Mouse (Mus musculus): ENCODE data around the gene Naa35. TPM values are rescaled to one million over a fixed set of nuclear protein-coding genes. Genes with fewer than 3 reads are reported as not detected.

Gene Naa35
- polyA plus RNA-seq, 1 experiment from 2014 or later, result 83.5 TPM

GRCm38 (mm10) chr13:59547716-59548115 lies 37.3 kb upstream of the Naa35 start:
- Histone ChIP-seq H3K4me2 (no peak overlapping the region), H3K4me1 (ENCODE audit: insufficient read depth) (peaks cover 21% of the 10 kb centered on the region), H3K9me3 (ENCODE audit: low read depth, low read length) (no peaks in the 10 kb centered on the region), H3K27ac (ENCODE audit: low read depth) (peak overlapping the region; percentile 50; the same call in 1 of the 2 replicates), H3K36me3 (ENCODE audit: insufficient read depth) (no peaks in the 10 kb centered on the region), H3K27me3 (ENCODE audit: insufficient read depth, low read length) (no peaks in the 10 kb centered on the region), H3K4me3 (ENCODE audit: low read depth, low read length) (no peak overlapping the region), H3K9ac (no peak overlapping the region)
- 39% methylated on average over 4 of the region's 4 CpGs for WGBS
- no peak for TF ChIP-seq CTCF (IDR thresholded peaks at IDR 0.05; ENCODE audit: low read depth)
- ATAC-seq (ENCODE audit: insufficient read depth), result peak; percentile 75
- peak; percentile 85 for DNase-seq

DNA sequence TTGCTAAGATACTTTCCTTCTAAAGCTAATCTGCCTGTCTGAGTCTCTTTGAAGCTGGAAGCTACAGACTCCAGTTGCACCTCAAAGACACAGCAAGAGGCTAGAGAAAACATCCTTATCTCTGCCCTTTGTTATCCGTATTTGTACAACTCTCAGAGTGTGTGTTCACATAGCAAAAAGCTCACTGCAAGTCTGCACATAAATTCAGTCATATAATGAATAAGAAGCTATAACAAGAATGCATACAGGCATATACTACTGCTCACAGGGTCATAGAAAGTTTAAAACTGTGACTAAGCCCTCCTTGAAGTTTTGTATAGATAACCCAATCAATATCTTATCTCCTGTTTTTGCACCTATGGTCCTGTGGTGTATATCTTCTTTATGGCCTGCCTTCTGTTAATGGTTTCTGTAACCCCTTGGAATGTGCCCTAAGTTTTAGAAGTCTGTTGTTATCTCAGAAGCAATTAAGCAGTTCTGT lies 35.7 kb upstream of the Naa35 start:
- H3K9me3 ChIP-seq (ENCODE audit: low read depth, low read length), result no peaks in the 10 kb centered on the region
- H3K36me3 ChIP-seq (ENCODE audit: insufficient read depth), result no peaks in the 10 kb centered on the region
- H3K4me2 ChIP-seq, result no peak overlapping the region
- H3K27me3 ChIP-seq (ENCODE audit: insufficient read depth, low read length), result no peaks in the 10 kb centered on the region
- DNase-seq, result no peak
- no peak for ATAC-seq (ENCODE audit: insufficient read depth)
- no peak overlapping the region for H3K9ac ChIP-seq
- WGBS, result 18% methylated on average over 1 of the region's 1 CpGs
- no peak overlapping the region for H3K27ac ChIP-seq (ENCODE audit: low read depth)
- peaks cover 21% of the 10 kb centered on the region for H3K4me1 ChIP-seq (ENCODE audit: insufficient read depth)
- no peak overlapping the region for H3K4me3 ChIP-seq (ENCODE audit: low read depth, low read length)
- no peak for TF ChIP-seq CTCF (IDR thresholded peaks at IDR 0.05; ENCODE audit: low read depth)

DNA sequence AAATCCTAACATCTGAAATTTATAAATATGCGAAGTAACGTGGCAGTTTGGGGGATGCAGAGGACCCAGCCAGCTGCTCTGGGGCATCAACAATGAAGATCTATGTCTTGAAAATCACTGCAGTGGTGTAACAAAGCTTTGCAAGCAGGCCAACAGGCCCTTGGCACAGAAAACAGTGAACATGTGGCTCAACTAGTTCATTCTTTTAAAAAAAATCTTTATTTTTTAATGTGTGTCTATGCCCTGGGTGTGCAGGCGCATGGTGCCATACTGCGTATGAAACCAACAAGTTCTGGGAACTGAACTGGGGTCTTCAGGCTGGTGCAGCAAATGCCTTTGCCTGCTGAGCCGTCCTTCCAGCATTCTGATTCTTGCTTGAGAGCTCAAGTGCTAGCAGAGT lies 32.8 kb upstream of the Naa35 start:
- Histone ChIP-seq H3K27ac (ENCODE audit: low read depth) (no peak overlapping the region), H3K36me3 (ENCODE audit: insufficient read depth) (no peaks in the 10 kb centered on the region), H3K9me3 (ENCODE audit: low read depth, low read length) (no peaks in the 10 kb centered on the region), H3K4me1 (ENCODE audit: insufficient read depth) (peaks cover 14% of the 10 kb centered on the region), H3K4me3 (ENCODE audit: low read depth, low read length) (no peak overlapping the region), H3K4me2 (no peak overlapping the region), H3K9ac (no peak overlapping the region), H3K27me3 (ENCODE audit: insufficient read depth, low read length) (no peaks in the 10 kb centered on the region)
- no peak for TF ChIP-seq CTCF (IDR thresholded peaks at IDR 0.05; ENCODE audit: low read depth)
- WGBS, result 85% methylated on average over 5 of the region's 5 CpGs
- no peak for ATAC-seq (ENCODE audit: insufficient read depth)
- no peak for DNase-seq

GRCm38 (mm10) chr13:59552751-59553150 lies 32.3 kb upstream of the Naa35 start:
- 60% methylated on average over 2 of the region's 2 CpGs for WGBS

DNA sequence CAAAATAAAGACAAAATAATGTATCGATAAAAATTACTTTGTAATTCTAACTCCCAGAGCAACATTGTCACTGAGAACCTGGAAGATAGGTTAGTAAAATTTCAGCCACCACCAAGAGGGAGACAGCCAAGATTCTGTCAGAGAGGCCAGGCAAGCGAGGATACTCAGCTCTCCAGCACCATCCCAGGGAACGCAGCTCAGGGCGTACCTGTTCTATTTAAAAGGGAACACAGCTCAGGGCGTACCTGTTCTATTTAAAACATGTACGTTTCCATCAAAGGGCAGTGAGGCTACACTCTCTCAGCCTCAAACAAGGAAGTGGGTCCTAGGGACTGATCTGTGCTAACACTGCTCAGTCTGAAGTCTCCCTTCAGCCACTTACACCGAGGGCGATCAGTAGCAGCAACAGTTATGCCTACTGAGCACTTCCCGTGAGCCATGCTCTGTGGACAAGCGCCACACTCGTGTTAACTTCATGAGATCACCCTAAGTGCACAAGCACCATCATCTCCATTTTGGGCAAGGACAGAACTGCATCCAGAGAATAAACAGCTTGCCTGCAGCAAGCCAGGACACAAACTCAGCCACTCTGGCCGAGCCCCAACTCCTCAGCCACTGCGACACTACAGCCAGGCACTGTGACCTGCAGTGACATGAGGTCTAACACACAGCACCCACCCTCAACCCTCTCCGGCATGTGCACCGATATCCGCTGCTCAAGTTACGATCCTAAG lies 30.1 kb upstream of the Naa35 start:
- no peak for TF ChIP-seq CTCF (IDR thresholded peaks at IDR 0.05; ENCODE audit: low read depth)
- Histone ChIP-seq H3K27me3 (ENCODE audit: insufficient read depth, low read length) (no peaks in the 10 kb centered on the region), H3K4me1 (ENCODE audit: insufficient read depth) (peaks cover 7% of the 10 kb centered on the region; the same call in 1 of the 2 replicates), H3K9ac (no peak overlapping the region), H3K4me3 (ENCODE audit: low read depth, low read length) (no peak overlapping the region; the same call in 1 of the 2 replicates), H3K4me2 (peak overlapping the region; percentile 90), H3K27ac (ENCODE audit: low read depth) (no peak overlapping the region), H3K36me3 (ENCODE audit: insufficient read depth) (no peaks in the 10 kb centered on the region), H3K9me3 (ENCODE audit: low read depth, low read length) (no peaks in the 10 kb centered on the region)
- no peak for ATAC-seq (ENCODE audit: insufficient read depth)
- no peak for DNase-seq
- WGBS, result 48% methylated on average over 17 of the region's 17 CpGs

More at GRCm38 (mm10) chr13:59552751-59553150, 32.3 kb upstream of the Naa35 start:
- DNase-seq (no peak), ATAC-seq (ENCODE audit: insufficient read depth) (no peak)
- Histone ChIP-seq H3K9ac (no peak overlapping the region), H3K36me3 (ENCODE audit: insufficient read depth) (no peaks in the 10 kb centered on the region), H3K4me3 (ENCODE audit: low read depth, low read length) (no peak overlapping the region), H3K4me2 (no peak overlapping the region), H3K9me3 (ENCODE audit: low read depth, low read length) (no peaks in the 10 kb centered on the region), H3K4me1 (ENCODE audit: insufficient read depth) (peaks cover 11% of the 10 kb centered on the region), H3K27me3 (ENCODE audit: insufficient read depth, low read length) (no peaks in the 10 kb centered on the region), H3K27ac (ENCODE audit: low read depth) (no peak overlapping the region)
- no peak for TF ChIP-seq CTCF (IDR thresholded peaks at IDR 0.05; ENCODE audit: low read depth)

DNA sequence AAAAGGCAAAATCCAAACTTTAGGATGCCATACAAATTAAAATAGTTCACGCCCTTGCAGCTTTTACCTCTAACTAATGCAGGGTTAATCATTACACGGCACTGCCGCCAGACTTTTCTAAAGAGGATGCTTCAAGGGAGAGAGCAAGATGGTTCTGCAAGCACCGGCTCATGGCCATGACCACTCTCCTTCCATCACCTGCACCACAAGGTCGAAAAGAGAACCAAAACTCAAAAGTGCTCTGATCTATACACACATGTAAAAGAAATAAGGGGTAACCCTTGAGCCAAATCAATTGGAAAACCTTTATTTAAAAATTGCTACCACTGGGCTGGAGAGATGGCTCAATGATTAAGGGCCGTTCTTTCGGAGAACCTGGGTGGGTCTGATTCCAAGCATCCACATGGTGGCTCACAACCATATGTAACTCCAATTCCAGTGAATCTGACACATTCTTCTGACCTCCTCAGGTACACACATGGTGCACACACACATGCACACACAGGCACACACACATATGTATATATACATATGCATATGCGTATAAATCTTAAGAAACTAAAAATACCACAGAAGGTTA lies 29.4 kb upstream of the Naa35 start:
- TF ChIP-seq CTCF (IDR thresholded peaks at IDR 0.05; ENCODE audit: low read depth), result no peak
- no peaks in the 10 kb centered on the region for H3K27me3 ChIP-seq (ENCODE audit: insufficient read depth, low read length)
- DNase-seq (no peak), ATAC-seq (ENCODE audit: insufficient read depth) (no peak)
- H3K9ac ChIP-seq, result no peak overlapping the region
- no peaks in the 10 kb centered on the region for H3K36me3 ChIP-seq (ENCODE audit: insufficient read depth)
- no peaks in the 10 kb centered on the region for H3K9me3 ChIP-seq (ENCODE audit: low read depth, low read length)
- H3K4me1 ChIP-seq (ENCODE audit: insufficient read depth), result peaks cover 7% of the 10 kb centered on the region; the same call in 1 of the 2 replicates
- peak overlapping the region; percentile 90 for H3K4me2 ChIP-seq
- 58% methylated on average over 8 of the region's 8 CpGs for WGBS
- peak overlapping the region; percentile 82 for H3K4me3 ChIP-seq (ENCODE audit: low read depth, low read length)
- H3K27ac ChIP-seq (ENCODE audit: low read depth), result no peak overlapping the region

- H3K27ac ChIP-seq (ENCODE audit: low read depth), result peak overlapping the region; percentile 54; the same call in 1 of the 2 replicates
- WGBS, result under 1% methylated on average over 45 of the region's 45 CpGs
- ATAC-seq (ENCODE audit: insufficient read depth), result peak; percentile 85
- H3K4me3 ChIP-seq (ENCODE audit: low read depth, low read length), result peak overlapping the region; percentile 82
- no peaks in the 10 kb centered on the region for H3K27me3 ChIP-seq (ENCODE audit: insufficient read depth, low read length)
- no peak for TF ChIP-seq CTCF (IDR thresholded peaks at IDR 0.05; ENCODE audit: low read depth)
- no peaks in the 10 kb centered on the region for H3K36me3 ChIP-seq (ENCODE audit: insufficient read depth)
- H3K4me2 ChIP-seq, result peak overlapping the region; percentile 90
- peak; percentile 67 for DNase-seq
- peak overlapping the region; percentile 75 for H3K9ac ChIP-seq
- H3K4me1 ChIP-seq (ENCODE audit: insufficient read depth), result peaks cover 7% of the 10 kb centered on the region; the same call in 1 of the 2 replicates
- no peaks in the 10 kb centered on the region for H3K9me3 ChIP-seq (ENCODE audit: low read depth, low read length)
Observed at GRCm38 (mm10) chr13:59556670-59557069, 28.4 kb upstream of the Naa35 start.
